Mouse (Mus musculus): ENCODE measurements at regions not wholly inside any gene's neighbourhood (a gene's known extent, or its start where the extent isn't known, plus 50 kb on each side); places are given as distances from the start of the nearest gene placed in this dataset.

GRCm38 (mm10) chr5:148454200-148454599 lies 54.5 kb upstream of the Slc7a1 start:
- no peak for DNase-seq

DNA sequence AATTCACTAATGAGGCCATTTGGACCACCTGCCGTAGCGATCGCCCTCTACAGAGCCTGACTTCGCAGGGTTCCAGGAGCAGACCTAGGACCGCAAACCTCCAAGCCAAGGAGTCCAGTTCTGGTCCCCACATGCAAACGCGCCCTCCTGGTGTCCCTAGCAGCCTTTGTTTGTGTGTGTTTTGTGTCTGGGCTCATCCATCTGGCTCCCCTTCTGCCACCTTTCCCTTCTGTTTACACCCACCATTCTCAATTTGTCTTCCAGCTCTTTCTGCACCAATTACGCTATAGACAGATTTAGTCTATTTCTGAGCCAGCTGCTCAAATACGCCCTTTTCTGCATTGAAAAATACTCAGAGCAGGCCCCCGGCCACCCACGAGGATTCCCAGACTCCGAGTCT lies 54.1 kb upstream of the Slc7a1 start:
- no peak for DNase-seq

GRCm38 (mm10) chr5:148452909-148453632 lies 53.4 kb upstream of the Slc7a1 start:
- no peak for DNase-seq

DNA sequence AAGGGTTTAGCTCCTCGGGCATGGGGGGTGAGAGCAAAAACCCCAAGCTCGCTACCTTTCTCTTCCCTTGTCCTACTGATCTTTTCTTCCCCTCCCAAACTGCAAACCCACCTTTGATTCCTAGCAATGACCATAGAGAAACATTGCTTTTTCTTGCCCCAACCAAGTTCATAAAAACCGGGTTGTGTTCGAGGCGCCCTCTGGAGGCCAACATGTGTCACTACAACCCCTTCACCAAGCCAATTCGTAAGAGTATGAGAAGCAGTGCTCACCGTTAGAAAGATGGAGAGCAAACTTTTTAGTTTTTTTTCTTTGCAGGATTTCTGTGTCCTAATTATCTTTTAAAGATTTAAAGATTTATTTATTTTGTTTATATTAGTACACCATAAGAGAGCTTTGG lies 52.1 kb upstream of the Slc7a1 start:
- peak; percentile 61 for DNase-seq

DNA sequence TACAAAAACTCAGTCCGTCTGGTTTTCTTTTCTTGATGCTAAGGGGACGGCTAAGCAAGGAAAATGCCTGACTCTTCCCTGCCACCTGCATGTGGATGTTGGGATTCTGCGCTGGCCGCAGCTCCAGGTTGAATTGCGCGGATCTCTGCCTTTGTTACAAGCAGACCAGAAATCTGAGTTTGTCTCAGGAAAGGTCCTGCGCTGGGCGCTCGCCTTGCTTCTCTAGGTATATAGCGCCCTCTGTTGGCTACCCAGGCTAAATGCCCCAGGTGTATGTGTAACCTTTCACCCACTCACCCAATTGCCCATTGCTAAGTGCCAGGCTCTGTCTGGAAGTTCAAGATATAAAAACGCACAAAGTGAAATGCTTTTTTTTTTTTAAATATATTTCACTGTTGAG lies 51.2 kb upstream of the Slc7a1 start:
- DNase-seq: peak; percentile 76

Data from lung, postnatal 36 days (tissue).